ENCODE assay signal across 8 mouse cellular contexts in genomic region chr11:102228646-102229268, GRCm38 (mm10). TPM values are rescaled to one million over a fixed set of nuclear protein-coding genes. Genes with fewer than 3 reads are reported as not detected.
DNase-seq lines count a peak whose midpoint lies in the region; ATAC-seq and TF ChIP-seq lines count a peak whose summit lies in the region.

No protein-coding gene starts in this region.

- H3K4me3 ChIP-seq in heart, embryonic 10.5 days, result peak overlapping the region; percentile 95
- peak overlapping the region; percentile 86 for H3K4me3 ChIP-seq in E14TG2a.4 (replicated peaks; ENCODE audit: low read length)
- H3K4me3 ChIP-seq in forebrain, embryonic 14.5 days (ENCODE audit: low read depth, low read length), result peak overlapping the region; percentile 87
- peak overlapping the region; percentile 69 to 87 for H3K4me3 ChIP-seq in liver, embryonic 14.5 days (ENCODE audit: insufficient read depth in 1 of 2, low read depth in 2 of 2, low read length in 2 of 2)

- peaks cover 59% of the 10 kb centered on the region for H3K4me1 ChIP-seq in heart, embryonic 10.5 days
- H3K4me1 ChIP-seq in E14TG2a.4 (replicated peaks; ENCODE audit: low read depth, low read length), result peaks cover 66% of the 10 kb centered on the region
- peaks cover 40% of the 10 kb centered on the region for H3K4me1 ChIP-seq in forebrain, embryonic 14.5 days (ENCODE audit: control insufficient read depth, insufficient read depth, low read length)
- H3K4me1 ChIP-seq in liver, embryonic 14.5 days (replicated peaks; ENCODE audit: control insufficient read depth in 2 of 2, insufficient read depth in 2 of 2, low read length in 1 of 2), result peaks cover 4 to 25% of the 10 kb centered on the region in 2 experiments

- no peaks in the 10 kb centered on the region for H3K36me3 ChIP-seq in heart, embryonic 10.5 days
- no peaks in the 10 kb centered on the region; the same call in 1 of the 2 replicates for H3K36me3 ChIP-seq in E14TG2a.4 (ENCODE audit: insufficient read depth, low read length)
- peaks cover 8% of the 10 kb centered on the region; the same call in 1 of the 2 replicates for H3K36me3 ChIP-seq in forebrain, embryonic 14.5 days (ENCODE audit: control insufficient read depth, insufficient read depth, low read length)
- no peaks in the 10 kb centered on the region for H3K36me3 ChIP-seq in liver, embryonic 14.5 days (replicated peaks; ENCODE audit: control insufficient read depth, insufficient read depth, low read depth)

- intact Hi-C loops in heart, postnatal 25 days (cut with DNase I), result loop anchor here (2.0 kb wide), 1 partner anchor 40 kb away; the partner anchor contains the start of gene G6pc3
- intact Hi-C loops in left cerebral cortex, postnatal 25 days (cut with DNase I), result loop anchor here (2.0 kb wide), 1 partner anchor 40 kb away; the partner anchor contains the start of gene G6pc3

- no peak for TF ChIP-seq EP300 in liver, embryonic 14.5 days (IDR thresholded peaks at IDR 0.05; ENCODE audit: low read depth)

- peak overlapping the region; percentile 87 for H3K9ac ChIP-seq in forebrain, embryonic 14.5 days (ENCODE audit: low read length)
- H3K9ac ChIP-seq in liver, embryonic 14.5 days (replicated peaks), result peak overlapping the region; percentile 72

- WGBS in heart, embryonic 10.5 days, result 14% methylated on average over 7 of the region's 7 CpGs
- WGBS in forebrain, embryonic 14.5 days, result 11% methylated on average over 7 of the region's 7 CpGs
- WGBS in liver, embryonic 14.5 days (ENCODE audit: insufficient replicate concordance), result 18% methylated on average over 7 of the region's 7 CpGs

- DNase-seq in heart, embryonic 10.5 days (ENCODE audit: low spot score), result no peak
- no peak for DNase-seq in heart, postnatal 25 days (ENCODE audit: low spot score)
- DNase-seq in forebrain, embryonic 14.5 days (ENCODE audit: low spot score), result no peak
- DNase-seq in liver, embryonic 14.5 days (ENCODE audit: low read depth in 3 of 3, low spot score in 3 of 3), result no peak
- DNase-seq in left cerebral cortex, postnatal 25 days (ENCODE audit: low spot score in 2 of 2), result no peak
- DNase-seq in right cerebral cortex, postnatal 4 days, result no peak

- peak overlapping the region; percentile 96 for H3K27ac ChIP-seq in heart, embryonic 10.5 days
- H3K27ac ChIP-seq in forebrain, embryonic 14.5 days (ENCODE audit: low read depth, low read length), result peak overlapping the region; percentile 96
- H3K27ac ChIP-seq in liver, embryonic 14.5 days, result no peak overlapping the region

- no peaks in the 10 kb centered on the region for H3K27me3 ChIP-seq in heart, embryonic 10.5 days (ENCODE audit: insufficient read depth, poor library complexity, severe bottlenecking)
- peaks cover 28% of the 10 kb centered on the region for H3K27me3 ChIP-seq in E14TG2a.4 (ENCODE audit: insufficient read depth, low read length)
- no peaks in the 10 kb centered on the region for H3K27me3 ChIP-seq in forebrain, embryonic 14.5 days (replicated peaks; ENCODE audit: control insufficient read depth, insufficient read depth, low read length)
- peaks cover 25% of the 10 kb centered on the region for H3K27me3 ChIP-seq in liver, embryonic 14.5 days (ENCODE audit: control insufficient read depth, insufficient read depth, low read length)

- no peak for TF ChIP-seq CTCF in E14TG2a.4 (conservative IDR thresholded peaks at IDR 0.05; ENCODE audit: low read length)
- TF ChIP-seq CTCF in liver, embryonic 14.5 days (IDR thresholded peaks at IDR 0.05; ENCODE audit: low read depth), result no peak

- H3K4me2 ChIP-seq in forebrain, embryonic 14.5 days (ENCODE audit: low read length), result peak overlapping the region; percentile 82
- peak overlapping the region; percentile 92 for H3K4me2 ChIP-seq in liver, embryonic 14.5 days (ENCODE audit: low read depth)

- no peaks in the 10 kb centered on the region for H3K9me3 ChIP-seq in heart, embryonic 10.5 days
- H3K9me3 ChIP-seq in E14TG2a.4 (ENCODE audit: low read length), result no peaks in the 10 kb centered on the region
- no peaks in the 10 kb centered on the region for H3K9me3 ChIP-seq in forebrain, embryonic 14.5 days (replicated peaks; ENCODE audit: control insufficient read depth, low read length)
- no peaks in the 10 kb centered on the region for H3K9me3 ChIP-seq in liver, embryonic 14.5 days (ENCODE audit: control insufficient read depth, low read length)

- no peak for ATAC-seq in forebrain, embryonic 14.5 days
- no peak for ATAC-seq in liver, embryonic 14.5 days (ENCODE audit: insufficient read depth)
- ATAC-seq in frontal cortex, adult (ENCODE audit: low TSS enrichment), result no peak

RNA-seq across cellular contexts. Expression of gene Hdac5, which starts 1.2 kb away (rescaled TPM):
- polyA plus RNA-seq in heart, embryonic 10.5 days (2016; fragmentation: Nextera tagmentation; extraction: Ambion mirVana), result 84.9 and 103 TPM in 2 replicates
- total RNA-seq in heart, postnatal 25 days (2021), result 100 to 1,000 TPM; 129 to 136 TPM
- polyA plus RNA-seq in forebrain, embryonic 14.5 days (2014; fragmentation: Nextera tagmentation; extraction: Ambion mirVana), result 38.9 and 60.6 TPM in 2 replicates
- 8.8 and 10.0 TPM in 2 replicates for polyA plus RNA-seq in liver, embryonic 14.5 days (2012; rRNA removed)
- polyA plus RNA-seq in liver, embryonic 14.5 days (2014; fragmentation: Nextera tagmentation; extraction: Ambion mirVana), result 6.4 and 7.3 TPM in 2 replicates
- 100 to 1,000 TPM; 243 to 261 TPM for total RNA-seq in left cerebral cortex, postnatal 25 days (2021)

RNA-seq across cellular contexts. Expression of gene BC030867, which starts 19.9 kb away (rescaled TPM):
- polyA plus RNA-seq in heart, embryonic 10.5 days (2016; fragmentation: Nextera tagmentation; extraction: Ambion mirVana), result 16.5 and 19.4 TPM in 2 replicates
- total RNA-seq in heart, postnatal 25 days (2021), result under 1 TPM; 0.10 to 0.39 TPM
- 6.1 and 6.3 TPM in 2 replicates for polyA plus RNA-seq in forebrain, embryonic 14.5 days (2014; fragmentation: Nextera tagmentation; extraction: Ambion mirVana)
- 10.9 and 11.3 TPM in 2 replicates for polyA plus RNA-seq in liver, embryonic 14.5 days (2012; rRNA removed)
- polyA plus RNA-seq in liver, embryonic 14.5 days (2014; fragmentation: Nextera tagmentation; extraction: Ambion mirVana), result 10.8 and 13.2 TPM in 2 replicates
- total RNA-seq in left cerebral cortex, postnatal 25 days (2021), result 1 to 10 TPM in 1 of 2 experiments, under 1 TPM in 1; 0.94 to 1.1 TPM

RNA-seq across cellular contexts. Expression of gene G6pc3, which starts 39.3 kb away (rescaled TPM):
- 35.0 and 40.9 TPM in 2 replicates for polyA plus RNA-seq in heart, embryonic 10.5 days (2016; fragmentation: Nextera tagmentation; extraction: Ambion mirVana)
- 10 to 100 TPM; 40.3 to 41.8 TPM for total RNA-seq in heart, postnatal 25 days (2021)
- polyA plus RNA-seq in forebrain, embryonic 14.5 days (2014; fragmentation: Nextera tagmentation; extraction: Ambion mirVana), result 24.6 and 24.8 TPM in 2 replicates
- 12.6 and 14.8 TPM in 2 replicates for polyA plus RNA-seq in liver, embryonic 14.5 days (2012; rRNA removed)
- 7.3 and 10.1 TPM in 2 replicates for polyA plus RNA-seq in liver, embryonic 14.5 days (2014; fragmentation: Nextera tagmentation; extraction: Ambion mirVana)
- 10 to 100 TPM; 55.7 to 61.8 TPM for total RNA-seq in left cerebral cortex, postnatal 25 days (2021)

RNA-seq across cellular contexts. Expression of gene Asb16, which starts 39.8 kb away (rescaled TPM):
- polyA plus RNA-seq in heart, embryonic 10.5 days (2016; fragmentation: Nextera tagmentation; extraction: Ambion mirVana), result 0.06 and 0.08 TPM in 2 replicates
- total RNA-seq in heart, postnatal 25 days (2021), result under 1 TPM; 0.61 to 0.68 TPM
- not detected in 2 replicates for polyA plus RNA-seq in forebrain, embryonic 14.5 days (2014; fragmentation: Nextera tagmentation; extraction: Ambion mirVana)
- 0.39 and 0.44 TPM in 2 replicates for polyA plus RNA-seq in liver, embryonic 14.5 days (2012; rRNA removed)
- polyA plus RNA-seq in liver, embryonic 14.5 days (2014; fragmentation: Nextera tagmentation; extraction: Ambion mirVana), result 0.05 and 0.08 TPM in 2 replicates
- 1 to 10 TPM; 1.2 TPM for total RNA-seq in left cerebral cortex, postnatal 25 days (2021)

RNA-seq across cellular contexts. Expression of gene Lsm12, which starts 43.7 kb away (rescaled TPM):
- polyA plus RNA-seq in heart, embryonic 10.5 days (2016; fragmentation: Nextera tagmentation; extraction: Ambion mirVana), result 90.9 and 108 TPM in 2 replicates
- 10 to 100 TPM; 46.6 to 51.5 TPM for total RNA-seq in heart, postnatal 25 days (2021)
- 83.1 and 93.7 TPM in 2 replicates for polyA plus RNA-seq in forebrain, embryonic 14.5 days (2014; fragmentation: Nextera tagmentation; extraction: Ambion mirVana)
- polyA plus RNA-seq in liver, embryonic 14.5 days (2012; rRNA removed), result 10.4 and 15.4 TPM in 2 replicates
- polyA plus RNA-seq in liver, embryonic 14.5 days (2014; fragmentation: Nextera tagmentation; extraction: Ambion mirVana), result 51.4 and 56.2 TPM in 2 replicates
- total RNA-seq in left cerebral cortex, postnatal 25 days (2021), result 10 to 100 TPM; 58.3 to 66.4 TPM
